Mouse (Mus musculus): ENCODE data around the gene Polrmt.
"Not testable (repeated sequence)": the region's sequence is repeated elsewhere in the genome, so short reads cannot be mapped to it uniquely, and the experiment has no call there.

Gene Polrmt

DNA sequence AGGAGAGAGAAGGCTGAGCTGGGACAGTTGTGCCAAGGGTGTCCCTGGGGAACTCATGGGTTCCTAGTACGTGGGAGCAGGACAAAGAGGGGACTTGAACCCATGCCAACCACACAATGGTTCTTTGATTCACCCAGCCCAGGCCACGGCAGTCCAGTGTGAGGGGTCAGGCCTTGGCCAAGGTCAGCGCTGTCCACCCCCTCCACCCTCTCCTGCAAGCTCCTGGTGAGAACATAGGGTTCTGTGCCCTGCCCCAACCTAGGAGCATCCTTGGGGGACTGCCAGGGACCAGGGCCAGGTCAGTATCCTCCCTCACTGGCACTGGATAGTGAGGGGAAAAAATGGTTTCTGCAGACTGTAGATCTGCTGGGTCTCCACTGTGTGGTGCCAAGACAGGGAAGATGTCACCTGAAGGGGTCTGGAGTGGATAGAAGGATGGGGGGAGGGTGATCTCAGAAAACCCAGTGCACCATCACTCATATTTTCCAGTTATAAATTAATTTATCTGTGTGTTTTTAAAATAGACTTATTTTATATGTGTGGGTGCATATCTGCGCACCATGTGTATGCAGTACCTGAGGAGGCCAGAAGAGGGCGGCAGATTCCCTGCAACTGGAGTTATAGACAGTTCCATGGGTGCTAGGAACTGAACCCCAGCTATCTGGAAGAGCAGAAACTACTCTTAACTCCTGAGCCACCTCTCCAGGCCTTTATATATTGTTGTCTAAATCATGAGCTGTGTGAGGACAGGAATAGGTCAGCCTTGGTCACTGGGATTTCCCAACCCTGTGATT is 28.3 kb upstream of the Polrmt start:
- no peak for DNase-seq (ENCODE audit: low read depth, low spot score)

DNA sequence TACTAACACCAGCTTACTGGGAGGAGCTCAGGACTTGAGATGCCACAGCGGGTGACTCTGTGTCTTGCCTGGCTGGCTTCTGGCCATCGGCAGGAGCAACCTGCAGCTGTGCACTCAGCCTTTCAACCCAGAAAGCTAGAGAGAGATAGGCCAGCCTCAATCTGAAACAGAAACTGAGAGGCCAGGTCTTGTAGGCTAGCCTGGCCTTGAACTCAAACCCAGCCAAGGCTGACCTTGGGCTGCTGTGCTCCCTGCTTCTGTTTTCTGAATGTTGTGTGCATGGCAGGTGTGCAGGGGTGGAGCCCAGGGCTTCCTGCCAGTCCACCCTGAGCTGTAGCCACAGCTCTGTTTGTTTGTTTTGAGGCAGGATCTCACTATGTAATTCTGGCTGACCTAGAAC is 26.8 kb upstream of the Polrmt start:
- DNase-seq (ENCODE audit: low read depth, low spot score) = no peak

DNA sequence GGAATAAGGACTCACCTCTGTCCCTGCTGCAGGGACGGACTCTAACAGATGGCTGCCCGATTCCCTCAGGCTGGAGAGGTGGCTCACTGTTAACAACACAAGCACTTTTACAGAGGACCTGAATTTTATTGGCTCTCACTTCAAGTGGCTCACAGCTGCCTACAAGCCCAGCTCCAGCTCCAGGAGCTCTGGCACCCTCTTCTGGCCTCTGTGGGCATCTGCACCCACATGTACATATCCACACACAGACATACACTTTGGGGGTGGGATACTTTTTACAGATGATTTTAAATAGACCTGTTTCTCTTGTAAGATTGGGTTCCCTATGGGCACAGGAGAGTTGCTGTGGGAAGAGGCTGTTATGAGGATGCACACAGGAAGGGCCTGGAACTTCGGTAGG is 25.9 kb upstream of the Polrmt start:
- no peak for DNase-seq (ENCODE audit: low read depth, low spot score)

DNA sequence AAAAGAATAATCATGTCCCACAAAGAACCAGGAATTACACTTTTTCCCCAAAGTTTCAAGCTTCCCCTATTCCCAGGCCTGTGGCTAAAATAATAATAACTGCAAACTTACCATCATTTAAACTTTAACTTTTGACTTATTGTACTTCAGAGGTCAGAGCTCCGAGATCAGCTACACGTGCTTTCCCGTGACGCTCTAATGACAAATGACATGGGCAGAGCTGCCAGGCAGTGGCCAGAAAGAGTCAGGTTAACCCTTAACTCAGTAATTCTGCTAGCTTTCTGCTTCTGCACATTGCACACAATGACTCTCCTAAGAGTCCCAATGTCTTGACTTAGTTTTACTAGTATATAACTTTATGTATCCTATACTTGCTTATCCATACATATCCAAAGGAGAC is 22.9 kb upstream of the Polrmt start:
- no peak for DNase-seq (ENCODE audit: low read depth, low spot score)

DNA sequence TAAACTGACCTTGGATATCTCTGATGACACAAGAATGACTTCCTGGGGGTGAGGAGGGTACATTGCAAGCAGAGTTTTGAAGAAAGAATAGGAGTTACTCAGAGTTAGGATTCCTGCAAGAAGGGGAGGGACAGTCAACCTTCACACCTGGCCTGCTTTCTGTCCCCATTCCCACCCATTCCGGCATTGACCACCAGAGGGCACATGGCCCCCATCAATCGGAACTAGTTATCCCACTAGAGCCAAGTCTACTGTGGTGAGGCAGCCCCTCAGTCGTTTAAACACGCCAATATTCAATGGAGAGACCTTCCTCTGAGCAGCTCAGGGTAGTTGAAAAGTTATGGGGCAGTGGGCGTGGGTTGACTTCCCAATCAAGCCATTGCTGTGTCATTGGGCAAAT is 22.0 kb upstream of the Polrmt start:
- peak; percentile 84 for DNase-seq (ENCODE audit: low read depth, low spot score)

DNA sequence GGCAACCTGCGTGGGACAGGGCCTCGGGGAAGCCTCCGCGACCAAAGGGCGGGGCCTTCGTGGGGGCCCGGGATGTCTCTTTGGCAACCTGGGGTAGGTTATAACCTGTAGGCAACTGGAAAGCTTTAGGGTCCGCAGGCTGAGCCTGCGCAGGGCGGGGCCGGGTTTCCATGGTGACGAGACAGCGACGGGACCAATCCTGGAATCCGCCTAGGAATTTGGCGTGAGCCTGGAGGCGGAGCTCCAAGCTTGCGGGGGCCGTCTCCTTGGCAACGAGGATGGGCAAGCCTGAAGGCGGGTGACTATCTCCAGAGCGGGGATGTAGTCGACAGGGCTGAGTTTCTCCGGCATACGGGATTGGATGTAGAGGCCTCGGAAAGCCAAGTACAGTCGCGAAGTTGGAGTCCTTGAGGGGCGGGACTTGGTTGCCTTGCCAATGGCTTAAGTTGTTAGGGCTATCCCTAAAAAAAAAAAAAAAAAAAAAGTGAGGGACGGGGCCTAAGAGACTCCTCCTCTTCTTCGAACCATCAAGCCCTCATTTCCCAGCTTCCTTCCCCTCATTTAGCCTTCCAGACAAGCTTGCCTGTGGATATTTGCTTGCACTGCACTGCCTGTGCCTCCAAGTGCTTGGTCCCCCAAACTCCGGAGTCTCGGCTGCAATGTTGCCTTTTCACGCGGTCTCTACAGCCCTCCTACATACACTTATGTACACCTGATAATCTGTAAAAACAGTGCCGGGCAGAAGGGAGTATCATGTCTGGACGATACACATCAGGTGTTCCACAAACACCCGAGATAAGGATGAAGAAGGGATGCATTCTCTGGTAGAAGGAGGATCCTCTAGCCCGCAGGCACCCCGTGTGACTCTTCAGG is 21.2 kb upstream of the Polrmt start:
- peak; percentile 93 for DNase-seq (ENCODE audit: low read depth, low spot score)

DNA sequence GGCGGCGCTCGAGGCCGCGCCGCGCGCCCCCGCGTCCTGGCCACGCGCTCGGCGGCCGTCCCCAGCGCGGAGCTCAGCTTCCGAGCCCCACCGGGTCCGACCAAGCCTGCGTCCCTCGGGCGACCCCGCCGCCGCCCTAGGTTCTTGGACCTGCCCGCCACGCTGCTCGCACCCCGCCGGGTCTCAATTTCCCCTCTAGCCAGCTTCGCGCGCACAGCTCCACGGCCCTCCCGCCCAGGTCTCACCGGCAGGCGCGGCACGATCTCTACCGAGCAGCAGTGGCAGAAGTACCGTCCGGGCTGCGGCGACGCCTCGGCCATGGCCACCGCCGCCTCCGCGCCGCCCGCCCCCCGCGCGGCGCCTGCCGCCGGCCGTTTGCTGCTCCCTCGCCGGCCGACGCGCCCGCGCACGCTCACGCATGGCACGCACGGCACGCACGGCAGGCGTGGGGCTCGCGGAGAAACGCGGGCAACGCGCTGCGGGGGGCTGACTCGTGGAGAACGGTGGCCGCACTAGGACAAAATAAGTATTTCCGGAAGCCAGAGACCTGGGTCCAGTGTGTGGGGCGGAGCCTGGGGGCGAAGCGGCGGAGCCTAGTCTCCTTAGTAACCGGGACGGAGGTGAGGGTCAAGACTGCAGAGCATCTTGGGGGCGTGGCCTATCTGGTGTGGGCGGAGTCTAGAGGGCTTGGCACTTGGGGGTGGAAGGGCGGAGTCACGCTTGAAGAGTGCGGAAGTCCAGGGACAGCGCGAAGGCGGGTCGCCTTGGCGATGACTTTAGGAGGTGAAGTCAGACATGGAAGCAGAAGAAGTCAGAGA is 20.3 kb upstream of the Polrmt start, which contains the start of gene Rnf126:
TSS of gene Rnf126 (minus strand) at position 445 of the 818 bp plus-strand sequence.
- peak; percentile 99 for DNase-seq (ENCODE audit: low read depth, low spot score)

DNA sequence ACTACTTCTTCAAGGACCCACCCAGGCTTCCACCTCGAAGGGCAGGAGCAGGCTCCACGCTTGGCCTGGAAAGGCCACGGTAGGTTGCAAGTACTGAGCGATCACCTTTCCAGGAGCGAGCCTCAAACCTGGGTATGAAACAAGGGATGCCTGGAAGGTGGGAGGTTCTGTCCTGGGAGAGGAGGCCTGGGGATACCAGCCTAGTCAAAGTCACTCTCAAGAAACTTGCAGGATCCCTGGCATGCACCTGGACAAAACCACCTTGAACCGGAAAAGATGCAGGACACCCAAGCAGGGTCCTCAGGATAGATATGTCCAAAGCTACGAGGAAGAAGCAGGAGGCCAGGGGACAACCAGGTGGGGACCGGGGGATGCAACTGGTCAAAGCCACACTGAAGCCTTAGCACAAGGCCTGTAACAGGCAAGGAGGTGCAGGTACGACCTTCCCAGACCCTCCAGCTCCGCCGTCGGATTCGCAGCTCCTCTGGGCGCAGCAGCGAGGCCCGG is 19.7 kb upstream of the Polrmt start:
- DNase-seq (ENCODE audit: low read depth, low spot score) = no peak

DNA sequence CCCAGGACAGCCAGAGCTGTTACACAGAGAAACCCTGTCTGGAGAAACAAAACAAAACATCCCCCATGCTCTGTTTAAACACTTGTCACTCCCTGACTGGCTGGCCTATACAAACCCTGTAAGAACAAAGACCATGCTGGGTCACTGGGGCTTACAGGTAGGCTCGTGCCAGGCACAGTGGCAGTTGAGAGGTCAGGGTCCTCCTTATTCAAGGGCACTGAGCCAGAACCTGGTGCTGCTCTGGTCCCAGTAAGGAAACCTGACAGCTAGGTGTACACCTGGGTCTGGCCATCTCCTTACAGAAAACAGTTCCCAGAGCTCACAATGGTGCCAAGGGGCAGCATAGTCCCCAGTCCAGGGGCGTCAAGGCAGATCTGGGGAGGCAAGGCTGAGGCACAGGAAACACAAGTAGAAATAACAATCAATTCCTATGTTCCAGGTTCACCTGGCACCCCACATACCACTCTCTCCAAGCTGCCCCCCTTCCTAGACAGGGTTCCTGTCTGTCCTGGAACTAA is 18.9 kb upstream of the Polrmt start:
- DNase-seq (ENCODE audit: low read depth, low spot score) = no peak

DNA sequence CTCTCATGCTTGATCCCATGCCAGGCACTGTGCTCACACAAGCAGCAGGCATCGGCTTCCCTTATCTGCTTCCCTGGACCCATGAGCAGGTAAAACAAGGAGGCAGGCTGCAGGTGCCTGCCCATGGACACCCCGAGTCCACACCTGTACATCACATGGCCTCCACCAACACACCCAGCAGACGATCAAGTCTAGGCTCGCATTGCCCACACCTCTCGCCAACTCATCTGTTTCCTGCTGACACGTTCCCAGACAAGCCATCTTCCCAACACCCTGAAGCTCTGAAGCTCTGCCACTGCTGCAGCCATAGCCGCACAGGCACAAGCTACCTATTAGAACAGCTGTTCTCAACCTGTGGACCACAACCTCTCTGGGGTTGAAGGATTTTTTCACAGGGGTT is 17.9 kb upstream of the Polrmt start:
- DNase-seq (ENCODE audit: low read depth, low spot score) = no peak

DNA sequence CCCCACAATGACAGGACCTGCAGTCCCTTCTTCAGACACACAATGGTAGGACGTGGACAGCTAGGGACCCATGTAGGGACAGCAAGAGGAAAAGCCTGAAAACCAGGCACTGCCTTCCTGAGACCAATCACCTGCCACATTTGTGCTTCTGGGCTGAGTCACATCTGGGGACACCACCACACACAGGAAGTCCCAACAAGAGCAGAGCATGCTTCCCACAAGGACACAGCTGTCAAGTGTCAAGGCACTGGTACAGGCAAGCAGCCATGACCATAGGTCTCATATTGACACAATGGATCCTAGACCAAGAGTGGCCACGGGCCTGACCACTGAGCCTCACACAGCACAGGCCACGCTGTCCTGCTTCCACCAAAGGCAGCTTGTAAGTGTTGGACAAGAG is 16.5 kb upstream of the Polrmt start:
- no peak for DNase-seq (ENCODE audit: low read depth, low spot score)

DNA sequence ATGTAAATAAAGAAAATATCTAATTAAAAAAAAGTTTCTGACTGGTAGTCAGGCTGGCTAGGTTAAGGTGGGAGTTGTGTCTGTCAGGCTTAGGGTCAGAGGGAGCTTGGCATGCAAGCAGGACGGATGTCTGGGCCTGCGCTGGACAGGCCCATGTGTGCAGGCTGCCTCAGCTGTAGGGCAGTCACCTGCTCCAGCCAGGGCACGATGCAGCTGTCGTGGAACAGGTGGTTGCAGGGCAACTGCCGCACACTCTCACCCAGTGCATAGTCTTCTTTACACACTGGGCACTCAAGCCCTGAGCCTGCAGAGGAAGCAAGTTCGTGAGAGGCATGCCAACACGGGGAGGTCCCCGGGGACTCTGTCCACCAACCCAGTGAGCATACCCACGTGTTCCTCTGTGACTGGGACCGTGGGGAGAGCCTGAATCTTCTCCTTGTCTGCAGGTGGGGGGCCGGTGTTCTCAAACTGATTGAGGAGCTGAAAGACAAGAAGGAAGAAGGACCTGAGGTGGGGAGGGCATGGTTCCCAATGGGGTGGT is 14.3 kb upstream of the Polrmt start:
- no peak for DNase-seq (ENCODE audit: low read depth, low spot score)

DNA sequence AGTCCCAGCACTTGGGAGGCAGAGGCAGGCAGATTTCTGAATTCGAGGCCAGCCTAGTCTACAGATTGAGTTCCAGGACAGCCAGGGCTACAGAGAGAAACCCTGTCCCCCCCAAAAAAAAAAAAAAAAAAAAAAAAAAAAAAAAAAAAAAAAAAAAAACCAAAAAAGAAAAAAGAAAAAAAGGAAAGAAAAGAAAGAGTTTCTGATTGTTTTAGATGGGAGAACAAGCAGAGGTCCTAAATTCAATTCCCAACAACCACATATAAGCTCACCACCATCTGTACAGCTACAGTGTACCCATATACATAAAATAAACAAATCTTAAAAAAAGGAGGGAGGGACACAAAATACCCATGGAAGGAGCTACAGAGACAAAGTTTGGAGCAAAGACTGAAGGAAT is 13.3 kb upstream of the Polrmt start:
- not testable (repeated sequence) for DNase-seq (ENCODE audit: low read depth, low spot score)

DNA sequence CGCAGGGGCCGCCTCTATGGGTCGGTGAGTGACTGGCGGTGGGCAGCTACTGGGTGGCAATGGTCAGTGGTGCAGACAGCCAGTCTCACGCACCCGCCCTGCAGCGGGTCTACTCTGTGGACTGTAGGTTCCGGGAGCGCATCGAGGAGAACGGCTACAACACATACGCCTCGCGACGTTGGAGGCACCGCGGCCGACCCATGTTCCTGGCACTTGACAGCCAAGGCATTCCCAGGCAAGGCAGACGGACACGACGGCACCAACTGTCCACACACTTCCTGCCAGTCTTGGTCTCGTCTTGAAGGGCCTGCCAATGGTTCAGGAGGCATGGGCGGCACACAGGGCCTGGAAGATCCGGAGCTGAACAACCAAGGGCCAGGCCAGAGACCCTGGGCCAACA is 10.3 kb upstream of the Polrmt start:
- no peak for DNase-seq (ENCODE audit: low read depth, low spot score)

DNA sequence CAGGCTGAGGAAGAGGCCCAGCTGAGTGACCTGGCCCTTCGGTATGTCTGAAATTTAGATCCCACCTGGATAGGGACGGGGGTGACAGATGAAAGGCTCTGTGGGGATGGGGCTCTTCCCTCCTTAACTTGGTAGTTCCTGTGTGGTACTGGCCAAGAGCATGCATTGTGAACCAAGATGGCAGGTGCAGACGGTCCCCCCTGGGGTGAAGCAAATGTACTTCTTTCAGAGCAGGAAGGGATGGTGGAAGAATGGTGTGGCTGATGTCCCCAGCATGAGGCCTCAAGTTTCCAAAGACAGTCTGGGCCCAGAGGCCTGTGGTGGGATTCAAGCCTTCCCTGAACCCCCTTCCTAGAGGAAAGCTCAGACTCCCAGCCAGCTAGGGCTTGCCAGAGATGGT is 9.5 kb upstream of the Polrmt start:
- DNase-seq (ENCODE audit: low read depth, low spot score) = no peak

DNA sequence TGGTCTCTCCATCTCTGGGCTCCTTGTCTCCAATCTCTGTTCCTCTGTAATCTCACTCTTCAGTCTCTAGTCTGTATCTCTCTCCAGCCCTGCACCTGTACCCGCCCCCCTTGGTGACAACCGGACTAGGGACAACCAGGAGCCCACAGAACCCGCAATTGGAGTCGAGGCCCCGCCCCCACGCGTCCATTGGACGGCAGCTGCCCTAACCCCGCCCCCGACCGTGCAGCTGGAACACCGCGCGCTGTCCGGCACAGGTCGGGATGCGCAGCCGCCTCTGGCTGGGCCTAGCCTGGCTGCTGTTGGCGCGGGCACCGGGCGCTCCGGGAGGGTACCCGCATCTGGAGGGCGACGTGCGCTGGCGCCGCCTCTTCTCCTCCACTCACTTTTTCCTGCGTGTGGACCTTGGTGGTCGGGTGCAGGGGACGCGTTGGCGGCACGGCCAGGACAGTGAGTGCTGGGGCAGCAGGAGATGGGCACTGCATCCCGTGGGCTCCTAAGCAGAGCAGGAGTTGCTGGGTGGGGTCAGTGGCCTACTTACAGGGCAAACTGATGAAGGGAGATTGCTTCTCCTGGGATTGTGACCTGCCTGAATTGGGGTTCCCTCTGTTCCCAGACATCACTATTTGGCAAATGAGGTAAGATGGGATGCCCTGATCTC is 8.6 kb upstream of the Polrmt start, which contains the start of gene Fgf22:
TSS of gene Fgf22 (plus strand) at position 221 of the 661 bp plus-strand sequence.
- no peak for DNase-seq (ENCODE audit: low read depth, low spot score)

DNA sequence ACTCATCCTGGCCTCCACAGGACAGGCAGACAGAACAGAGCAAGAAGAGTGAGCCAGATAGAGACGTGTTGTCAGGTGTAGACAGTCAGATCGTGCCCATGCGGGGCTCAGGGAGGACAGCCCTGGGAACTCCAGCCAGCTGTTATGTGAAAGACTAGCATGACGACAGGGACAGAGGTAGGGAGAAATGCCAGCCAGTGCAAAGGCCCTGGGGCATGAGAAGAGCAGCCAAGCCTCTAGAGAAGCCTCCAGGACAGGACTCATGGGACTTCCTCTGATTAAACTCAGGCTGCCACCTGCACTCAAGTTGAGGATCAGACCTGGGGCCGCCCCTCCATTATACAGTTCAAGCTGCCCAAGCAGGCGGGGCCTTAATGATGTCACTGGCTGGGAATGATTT is 2.1 kb upstream of the Polrmt start:
- DNase-seq (ENCODE audit: low read depth, low spot score) = no peak

DNA sequence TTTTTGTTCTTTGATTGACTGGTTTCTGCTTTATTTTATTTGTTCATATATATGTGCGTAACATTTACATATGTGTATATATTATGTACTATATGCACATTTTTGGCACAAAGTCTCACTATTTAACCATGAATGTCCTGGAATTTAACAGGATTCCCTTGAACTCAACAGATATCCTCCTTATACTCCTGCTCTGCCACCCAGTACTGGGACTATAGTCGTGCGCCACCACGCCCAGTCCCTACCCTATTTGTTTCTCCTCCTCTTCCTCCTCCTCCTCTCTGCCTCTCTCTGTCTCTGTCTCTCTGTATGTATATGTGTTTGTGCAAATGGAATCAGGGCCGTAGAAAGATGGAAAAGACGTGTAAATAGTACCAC is 382 bp upstream of the Polrmt start:
- DNase-seq (ENCODE audit: low read depth, low spot score) = no peak

DNA sequence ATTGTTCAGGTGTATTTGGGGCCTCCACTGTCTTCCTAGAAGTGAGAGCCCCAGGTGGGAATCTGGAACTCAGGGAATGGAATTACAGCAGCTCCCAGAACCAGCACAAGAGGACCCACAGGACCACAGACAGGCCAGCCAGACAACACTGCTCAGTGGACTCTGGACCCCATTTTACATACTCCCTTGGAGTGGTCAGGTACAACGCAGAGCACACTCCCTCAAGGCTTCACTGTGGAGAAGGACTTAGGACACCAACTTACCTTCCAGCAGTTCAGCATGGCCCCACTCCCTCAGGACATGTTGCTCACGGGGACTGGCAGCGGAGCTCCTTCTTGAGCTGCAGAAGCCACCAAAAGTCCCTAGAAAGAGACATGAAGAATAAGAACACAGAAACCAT is 970 bp downstream of the Polrmt start:
- DNase-seq (ENCODE audit: low read depth, low spot score) = no peak

DNA sequence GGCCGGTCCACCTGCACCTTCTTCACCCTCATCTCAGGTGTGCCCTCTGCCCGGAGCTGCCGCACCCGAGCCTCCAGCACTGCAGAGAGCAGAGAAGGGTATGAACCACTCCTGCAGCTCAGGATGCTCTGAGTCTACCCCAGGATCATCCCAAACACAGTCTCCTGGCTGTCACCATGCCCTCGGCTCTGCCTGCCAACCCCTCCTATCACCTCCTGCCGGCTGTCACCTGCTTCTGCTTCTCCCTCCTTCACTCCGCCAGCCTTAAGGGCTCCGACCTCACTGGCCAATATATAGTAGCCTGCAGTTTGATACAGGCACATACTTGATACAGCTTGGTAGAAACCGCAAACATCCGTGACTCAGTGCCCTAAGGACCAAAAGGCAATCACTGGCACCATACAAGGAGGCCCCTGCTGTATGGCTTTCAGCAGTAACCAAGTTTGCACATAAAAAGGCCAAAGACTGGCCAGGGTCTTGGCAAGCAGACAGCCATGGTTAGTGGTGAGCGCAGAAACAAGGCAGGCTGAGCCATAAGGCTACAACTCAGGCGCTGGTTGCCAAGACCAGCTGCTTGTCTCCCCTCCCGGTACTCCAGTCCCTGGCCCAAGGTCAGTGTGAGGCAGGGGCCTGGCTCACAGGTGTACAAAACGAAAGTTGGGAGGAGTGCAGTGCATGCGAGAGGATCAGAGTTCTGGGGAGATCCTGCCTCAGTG is 2.6 kb downstream of the Polrmt start:
- no peak for DNase-seq (ENCODE audit: low read depth, low spot score)

Data from forelimb bud, embryonic 11.5 days (tissue).